Mouse (Mus musculus): ENCODE measurements around the gene Sele. TPM values are rescaled to one million over a fixed set of nuclear protein-coding genes. Genes with fewer than 3 reads are reported as not detected.

Gene Sele
- polyA plus RNA-seq, 1 experiment = 0.05 TPM

DNA sequence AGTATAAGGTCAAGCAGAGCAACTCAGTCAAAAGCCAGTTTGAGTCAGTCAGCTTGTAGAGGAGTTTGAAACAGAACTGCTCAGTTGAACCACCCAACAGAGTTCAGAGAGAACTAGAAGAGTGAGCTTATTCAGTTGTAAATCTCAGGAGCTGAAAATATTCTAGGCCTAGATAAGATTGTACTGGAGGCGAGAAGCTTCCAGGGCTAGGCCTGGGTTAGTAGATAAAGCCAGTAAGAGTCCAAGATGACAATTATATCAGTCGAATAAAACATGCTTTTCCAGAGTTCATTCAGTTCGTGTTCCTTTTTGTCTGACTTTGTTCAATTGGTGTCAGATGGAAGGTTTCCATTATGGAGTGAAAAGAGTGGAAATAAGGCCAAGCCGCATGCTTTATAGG is 22.3 kb upstream of the Sele start:
- H3K4me3 ChIP-seq (replicated peaks; ENCODE audit: insufficient read depth, low read depth, low read length) = no peak overlapping the region
- H3K27ac ChIP-seq (ENCODE audit: insufficient read depth, low read length) = no peak overlapping the region
- DNase-seq = no peak
- no peaks in the 10 kb centered on the region for H3K27me3 ChIP-seq (ENCODE audit: control insufficient read depth, insufficient read depth, low read length)
- 87% methylated on average over 4 of the region's 4 CpGs for WGBS
- H3K4me1 ChIP-seq (ENCODE audit: control insufficient read depth, insufficient read depth, low read length) = no peaks in the 10 kb centered on the region
- TF ChIP-seq CTCF (IDR thresholded peaks at IDR 0.05; ENCODE audit: borderline replicate concordance, insufficient read depth, low read depth, low read length) = no peak
- TF ChIP-seq POLR2A (IDR thresholded peaks at IDR 0.05; ENCODE audit: borderline replicate concordance, insufficient read depth, low read length) = no peak

DNA sequence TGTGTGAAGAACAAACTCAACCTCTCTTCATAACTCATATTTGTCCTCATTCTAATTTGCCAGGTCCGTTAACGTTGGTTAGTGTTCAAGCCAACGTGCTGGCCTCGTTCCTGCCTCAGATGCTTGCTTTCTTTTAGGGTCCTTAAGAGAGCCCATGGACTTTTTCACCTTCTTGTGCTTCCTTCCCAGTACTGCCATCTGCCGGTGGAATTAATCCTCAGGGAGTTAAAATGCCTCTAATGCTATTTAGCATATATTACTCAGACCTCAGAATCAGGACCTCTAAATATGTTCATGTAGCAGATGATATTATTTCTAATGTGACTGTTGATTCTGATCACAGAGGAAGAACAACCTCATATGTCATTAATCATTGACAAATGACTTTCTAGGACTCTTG is 20.6 kb upstream of the Sele start:
- 62% methylated on average over 5 of the region's 5 CpGs for WGBS
- TF ChIP-seq CTCF (IDR thresholded peaks at IDR 0.05; ENCODE audit: borderline replicate concordance, insufficient read depth, low read depth, low read length) (no peak), POLR2A (IDR thresholded peaks at IDR 0.05; ENCODE audit: borderline replicate concordance, insufficient read depth, low read length) (no peak)
- H3K4me1 ChIP-seq (ENCODE audit: control insufficient read depth, insufficient read depth, low read length) = no peaks in the 10 kb centered on the region
- no peak overlapping the region for H3K27ac ChIP-seq (ENCODE audit: insufficient read depth, low read length)
- H3K4me3 ChIP-seq (replicated peaks; ENCODE audit: insufficient read depth, low read depth, low read length) = no peak overlapping the region
- no peak for DNase-seq
- H3K27me3 ChIP-seq (ENCODE audit: control insufficient read depth, insufficient read depth, low read length) = no peaks in the 10 kb centered on the region

DNA sequence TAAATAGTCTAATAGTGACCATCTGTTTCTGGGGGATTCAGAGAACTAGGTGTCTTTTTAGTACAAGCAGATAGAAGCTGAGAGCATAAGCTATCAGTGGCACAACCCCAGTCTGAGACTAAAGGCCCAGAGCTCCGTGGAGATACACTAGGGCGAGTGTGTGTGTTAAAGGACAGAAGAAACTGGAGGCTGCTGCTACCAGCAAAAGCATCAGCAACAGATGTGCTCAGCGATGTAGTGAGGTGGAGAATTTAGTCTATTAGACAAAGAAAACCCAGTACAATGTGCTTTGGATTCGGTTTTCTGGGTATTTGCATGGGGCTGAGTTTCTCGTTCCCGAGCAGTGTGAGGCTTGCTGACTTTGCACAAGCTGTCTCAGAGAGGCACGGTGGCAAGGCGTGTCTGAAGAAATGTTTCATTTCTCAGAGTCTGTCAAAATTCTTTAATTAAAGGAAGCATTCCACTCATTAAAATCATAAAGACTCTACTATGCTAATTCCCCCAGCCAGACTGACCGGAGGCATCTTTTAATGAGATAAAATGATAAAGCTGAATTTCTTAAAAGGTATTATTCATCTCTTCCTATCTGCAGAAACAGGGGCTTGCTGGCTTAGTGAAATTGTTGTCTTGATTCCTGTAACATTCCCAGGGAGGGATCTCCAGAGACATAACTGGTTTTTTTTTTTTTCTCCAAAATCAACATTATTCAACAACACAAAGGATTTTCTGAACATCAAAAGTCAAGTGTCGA is 7.5 kb upstream of the Sele start:
- H3K4me3 ChIP-seq (replicated peaks; ENCODE audit: insufficient read depth, low read depth, low read length) = no peak overlapping the region
- H3K4me1 ChIP-seq (ENCODE audit: control insufficient read depth, insufficient read depth, low read length) = no peaks in the 10 kb centered on the region
- no peak overlapping the region for H3K27ac ChIP-seq (ENCODE audit: insufficient read depth, low read length)
- no peaks in the 10 kb centered on the region for H3K27me3 ChIP-seq (ENCODE audit: control insufficient read depth, insufficient read depth, low read length)
- DNase-seq = no peak
- WGBS = 76% methylated on average over 10 of the region's 10 CpGs
- TF ChIP-seq POLR2A (IDR thresholded peaks at IDR 0.05; ENCODE audit: borderline replicate concordance, insufficient read depth, low read length) (no peak), CTCF (IDR thresholded peaks at IDR 0.05; ENCODE audit: borderline replicate concordance, insufficient read depth, low read depth, low read length) (no peak)

DNA sequence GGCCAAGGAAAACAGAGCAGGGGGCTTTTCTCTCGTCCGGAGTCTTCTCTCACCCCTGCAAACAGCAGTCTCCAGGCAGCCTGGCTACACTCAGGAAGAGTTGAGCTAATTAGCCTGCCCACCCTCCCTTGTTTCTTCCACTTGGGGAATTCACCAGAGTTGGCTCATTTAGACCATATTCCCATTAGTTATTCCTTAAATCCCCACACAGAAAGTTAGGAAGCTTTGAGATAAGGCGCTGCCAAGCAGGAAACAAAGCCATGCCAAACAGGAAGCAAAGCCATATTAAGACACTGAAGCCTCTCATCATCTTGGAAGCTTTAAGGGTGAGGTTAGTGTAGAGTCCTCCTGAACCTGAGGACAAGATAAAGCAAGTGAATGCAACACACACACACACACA is 4.5 kb upstream of the Sele start:
- TF ChIP-seq POLR2A (IDR thresholded peaks at IDR 0.05; ENCODE audit: borderline replicate concordance, insufficient read depth, low read length) (no peak), CTCF (IDR thresholded peaks at IDR 0.05; ENCODE audit: borderline replicate concordance, insufficient read depth, low read depth, low read length) (no peak)
- H3K27me3 ChIP-seq (ENCODE audit: control insufficient read depth, insufficient read depth, low read length) = no peaks in the 10 kb centered on the region
- WGBS = 53% methylated on average over 3 of the region's 3 CpGs
- H3K27ac ChIP-seq (ENCODE audit: insufficient read depth, low read length) = no peak overlapping the region
- no peak overlapping the region for H3K4me3 ChIP-seq (replicated peaks; ENCODE audit: insufficient read depth, low read depth, low read length)
- H3K4me1 ChIP-seq (ENCODE audit: control insufficient read depth, insufficient read depth, low read length) = no peaks in the 10 kb centered on the region
- DNase-seq = no peak

DNA sequence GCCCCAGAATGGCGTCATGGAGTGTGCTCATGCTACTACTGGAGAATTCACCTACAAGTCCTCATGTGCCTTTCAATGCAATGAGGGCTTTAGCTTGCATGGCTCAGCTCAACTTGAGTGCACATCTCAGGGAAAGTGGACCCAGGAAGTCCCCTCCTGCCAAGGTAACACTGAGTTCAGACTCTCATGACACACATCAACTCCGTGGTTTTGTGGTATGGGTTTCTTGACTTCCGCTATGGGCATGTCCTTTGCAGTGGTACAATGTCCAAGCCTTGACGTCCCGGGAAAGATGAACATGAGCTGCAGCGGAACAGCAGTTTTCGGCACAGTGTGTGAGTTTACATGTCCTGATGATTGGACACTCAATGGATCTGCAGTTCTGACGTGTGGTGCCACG is 5.5 kb downstream of the Sele start:
- DNase-seq = no peak
- Histone ChIP-seq H3K27ac (ENCODE audit: insufficient read depth, low read length) (no peak overlapping the region), H3K4me3 (replicated peaks; ENCODE audit: insufficient read depth, low read depth, low read length) (no peak overlapping the region), H3K27me3 (ENCODE audit: control insufficient read depth, insufficient read depth, low read length) (no peaks in the 10 kb centered on the region), H3K4me1 (ENCODE audit: control insufficient read depth, insufficient read depth, low read length) (no peaks in the 10 kb centered on the region)
- 92% methylated on average over 9 of the region's 9 CpGs for WGBS
- TF ChIP-seq CTCF (IDR thresholded peaks at IDR 0.05; ENCODE audit: borderline replicate concordance, insufficient read depth, low read depth, low read length) = no peak
- no peak for TF ChIP-seq POLR2A (IDR thresholded peaks at IDR 0.05; ENCODE audit: borderline replicate concordance, insufficient read depth, low read length)

DNA sequence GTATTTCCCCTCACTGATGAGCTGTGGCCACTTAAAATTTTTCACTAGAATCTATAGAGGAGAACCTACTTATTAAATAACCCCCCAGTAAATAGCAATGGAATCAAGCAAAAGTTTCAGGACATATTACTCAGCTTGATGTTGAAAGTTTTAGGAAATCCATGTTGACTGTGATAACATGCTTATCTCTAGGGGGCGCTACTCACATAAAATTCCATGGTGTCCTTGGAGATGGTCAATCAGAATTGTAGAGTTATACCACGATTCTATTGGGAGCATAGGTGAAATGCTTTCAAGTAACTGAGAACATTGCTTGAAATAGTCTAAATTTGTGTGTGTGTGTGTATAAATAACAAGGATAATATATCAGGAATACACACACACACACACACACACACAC is 6.8 kb downstream of the Sele start:
- Histone ChIP-seq H3K4me3 (replicated peaks; ENCODE audit: insufficient read depth, low read depth, low read length) (no peak overlapping the region), H3K27me3 (ENCODE audit: control insufficient read depth, insufficient read depth, low read length) (no peaks in the 10 kb centered on the region), H3K4me1 (ENCODE audit: control insufficient read depth, insufficient read depth, low read length) (no peaks in the 10 kb centered on the region), H3K27ac (ENCODE audit: insufficient read depth, low read length) (no peak overlapping the region)
- DNase-seq = no peak
- WGBS = 37% methylated on average over 2 of the region's 2 CpGs
- no peak for TF ChIP-seq CTCF (IDR thresholded peaks at IDR 0.05; ENCODE audit: borderline replicate concordance, insufficient read depth, low read depth, low read length)
- TF ChIP-seq POLR2A (IDR thresholded peaks at IDR 0.05; ENCODE audit: borderline replicate concordance, insufficient read depth, low read length) = no peak

DNA sequence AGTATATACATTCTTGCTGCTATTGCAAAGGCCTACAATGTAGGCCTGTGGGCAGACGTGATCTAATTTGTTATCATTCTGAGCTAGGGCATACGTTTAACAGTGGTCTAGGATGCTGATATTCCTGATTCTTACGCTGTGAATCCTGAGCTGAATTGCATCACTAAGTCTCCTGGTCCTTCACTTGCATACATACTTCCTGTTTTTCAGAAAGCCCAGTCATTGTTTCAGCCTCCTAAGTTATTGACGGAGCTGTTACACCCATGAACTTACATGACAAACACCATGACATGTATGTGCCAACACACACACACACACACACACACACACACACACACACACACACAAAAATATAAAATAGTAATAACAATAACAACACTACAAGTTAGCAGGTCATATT is 12.0 kb downstream of the Sele start:
- TF ChIP-seq POLR2A (IDR thresholded peaks at IDR 0.05; ENCODE audit: borderline replicate concordance, insufficient read depth, low read length) = no peak
- no peak for TF ChIP-seq CTCF (IDR thresholded peaks at IDR 0.05; ENCODE audit: borderline replicate concordance, insufficient read depth, low read depth, low read length)
- no peaks in the 10 kb centered on the region for H3K4me1 ChIP-seq (ENCODE audit: control insufficient read depth, insufficient read depth, low read length)
- H3K27ac ChIP-seq (ENCODE audit: insufficient read depth, low read length) = no peak overlapping the region
- H3K27me3 ChIP-seq (ENCODE audit: control insufficient read depth, insufficient read depth, low read length) = no peaks in the 10 kb centered on the region
- DNase-seq = no peak
- no peak overlapping the region for H3K4me3 ChIP-seq (replicated peaks; ENCODE audit: insufficient read depth, low read depth, low read length)
- WGBS = 88% methylated on average over 4 of the region's 4 CpGs

DNA sequence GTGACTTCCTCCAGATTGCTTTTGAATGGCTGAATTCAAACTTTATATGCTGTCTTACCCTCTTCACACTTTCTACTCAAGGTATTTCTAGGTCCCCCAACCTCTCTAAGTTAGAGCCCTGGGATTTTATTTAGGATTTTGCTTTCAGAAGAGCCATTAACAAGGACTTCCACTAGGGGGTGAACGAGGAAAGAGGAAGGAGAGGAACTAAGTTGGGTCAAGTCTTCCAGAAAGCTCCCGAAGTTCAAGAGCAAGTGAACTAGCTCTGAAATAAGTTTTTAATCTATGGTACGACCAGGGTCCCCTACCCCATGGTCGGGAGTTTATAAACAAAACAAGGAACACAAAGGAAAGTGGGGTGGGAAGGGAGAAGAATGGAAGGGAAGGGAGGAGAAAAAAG is 13.2 kb downstream of the Sele start:
- Histone ChIP-seq H3K27me3 (ENCODE audit: control insufficient read depth, insufficient read depth, low read length) (no peaks in the 10 kb centered on the region), H3K4me3 (replicated peaks; ENCODE audit: insufficient read depth, low read depth, low read length) (no peak overlapping the region), H3K27ac (ENCODE audit: insufficient read depth, low read length) (no peak overlapping the region), H3K4me1 (ENCODE audit: control insufficient read depth, insufficient read depth, low read length) (no peaks in the 10 kb centered on the region)
- WGBS = 32% methylated on average over 4 of the region's 4 CpGs
- no peak for DNase-seq
- TF ChIP-seq CTCF (IDR thresholded peaks at IDR 0.05; ENCODE audit: borderline replicate concordance, insufficient read depth, low read depth, low read length) (no peak), POLR2A (IDR thresholded peaks at IDR 0.05; ENCODE audit: borderline replicate concordance, insufficient read depth, low read length) (no peak)

Data from cerebellum, adult 2 months (tissue).